In genomic region chr1:72038518-72038917, GRCm38 (mm10) we compare ENCODE assay signal across 14 mouse cellular contexts.
A peak's percentile ranks its signal among the peaks of the same experiment; 100 is the strongest.
DNase-seq lines count a peak whose midpoint lies in the region; ATAC-seq and TF ChIP-seq lines count a peak whose summit lies in the region.
"Had no signal": no experiment of that assay in that cellular context is flagged by ENCODE, and none has a peak within 500 bp of the region (broad histone marks: within the 10 kb centered on the region; RNA-seq: fewer than 3 reads in every experiment).

No protein-coding gene starts in this region.

- no peaks in the 10 kb centered on the region for H3K9me3 ChIP-seq in stomach, embryonic 15.5 days
- no peaks in the 10 kb centered on the region for H3K9me3 ChIP-seq in stomach, postnatal 0 days (ENCODE audit: control insufficient read depth, low read length)
- H3K9me3 ChIP-seq in embryonic facial prominence, embryonic 11.5 days (replicated peaks; ENCODE audit: control insufficient read depth, low read length): no peaks in the 10 kb centered on the region
- no peaks in the 10 kb centered on the region for H3K9me3 ChIP-seq in forebrain, embryonic 12.5 days
- H3K9me3 ChIP-seq in limb, embryonic 13.5 days: no peaks in the 10 kb centered on the region
- H3K9me3 ChIP-seq: heart, embryonic 10.5 days had no signal

- DNase-seq in stomach, postnatal 0 days (ENCODE audit: low spot score): no peak
- DNase-seq in embryonic facial prominence, embryonic 11.5 days (ENCODE audit: low spot score): peak; percentile 45
- DNase-seq in spleen, adult 18-20 months: no peak
- DNase-seq in left cerebral cortex, postnatal 10 days (ENCODE audit: extremely low spot score in 1 of 2, low spot score in 2 of 2): no peak
- no peak for DNase-seq in c-Kit-positive CD71-positive TER-119-positive erythroid progenitor cells, embryonic 14.5 days (ENCODE audit: low spot score)
- DNase-seq: cerebellum, adult 11-12 months; heart, postnatal 4 days; kidney, postnatal 36 days; thymus, postnatal 36 days had no signal

- H3K9ac ChIP-seq in stomach, embryonic 15.5 days: no peak overlapping the region
- no peak overlapping the region for H3K9ac ChIP-seq in stomach, postnatal 0 days (ENCODE audit: low read length)
- no peak overlapping the region for H3K9ac ChIP-seq in embryonic facial prominence, embryonic 11.5 days (replicated peaks; ENCODE audit: low read length)
- no peak overlapping the region for H3K9ac ChIP-seq in forebrain, embryonic 12.5 days
- H3K9ac ChIP-seq in limb, embryonic 13.5 days: no peak overlapping the region

- H3K36me3 ChIP-seq in stomach, embryonic 15.5 days: no peaks in the 10 kb centered on the region
- no peaks in the 10 kb centered on the region for H3K36me3 ChIP-seq in stomach, postnatal 0 days (ENCODE audit: control insufficient read depth, insufficient read depth, low read length)
- H3K36me3 ChIP-seq in embryonic facial prominence, embryonic 11.5 days (replicated peaks; ENCODE audit: control insufficient read depth, insufficient read depth, low read depth, low read length): no peaks in the 10 kb centered on the region
- H3K36me3 ChIP-seq in forebrain, embryonic 12.5 days (replicated peaks): no peaks in the 10 kb centered on the region
- H3K36me3 ChIP-seq in limb, embryonic 13.5 days: no peaks in the 10 kb centered on the region
- H3K36me3 ChIP-seq: heart, embryonic 10.5 days had no signal

- no peak overlapping the region for H3K4me3 ChIP-seq in stomach, embryonic 15.5 days (replicated peaks)
- no peak overlapping the region for H3K4me3 ChIP-seq in stomach, postnatal 0 days (ENCODE audit: low read depth, low read length)
- no peak overlapping the region for H3K4me3 ChIP-seq in embryonic facial prominence, embryonic 11.5 days (ENCODE audit: low read depth, low read length)
- H3K4me3 ChIP-seq in forebrain, embryonic 12.5 days (replicated peaks): no peak overlapping the region
- no peak overlapping the region for H3K4me3 ChIP-seq in limb, embryonic 13.5 days
- H3K4me3 ChIP-seq: heart, embryonic 10.5 days had no signal

- no peak overlapping the region for H3K27ac ChIP-seq in stomach, embryonic 15.5 days
- no peak overlapping the region for H3K27ac ChIP-seq in stomach, postnatal 0 days (replicated peaks)
- no peak overlapping the region; the same call in 1 of the 2 replicates for H3K27ac ChIP-seq in embryonic facial prominence, embryonic 11.5 days (replicated peaks; ENCODE audit: low read depth, low read length)
- H3K27ac ChIP-seq in forebrain, embryonic 12.5 days: no peak overlapping the region
- 0 out of 2 replicates have a peak overlapping the region, but pooled peaks have one; percentile 28 for H3K27ac ChIP-seq in limb, embryonic 13.5 days
- H3K27ac ChIP-seq: heart, embryonic 10.5 days had no signal

- H3K27me3 ChIP-seq in stomach, embryonic 15.5 days (replicated peaks): no peaks in the 10 kb centered on the region
- H3K27me3 ChIP-seq in stomach, postnatal 0 days (ENCODE audit: control insufficient read depth, insufficient read depth, low read length): no peaks in the 10 kb centered on the region
- no peaks in the 10 kb centered on the region for H3K27me3 ChIP-seq in embryonic facial prominence, embryonic 11.5 days (ENCODE audit: control insufficient read depth, insufficient read depth, low read length)
- no peaks in the 10 kb centered on the region for H3K27me3 ChIP-seq in forebrain, embryonic 12.5 days
- no peaks in the 10 kb centered on the region for H3K27me3 ChIP-seq in limb, embryonic 13.5 days

- intact Hi-C loops in left cerebral cortex, postnatal 10 days (cut with DNase I): no loop called here

- no peak for TF ChIP-seq CTCF in stomach, postnatal 0 days (IDR thresholded peaks at IDR 0.05; ENCODE audit: low read depth)

- 0 out of 2 replicates have a peak overlapping the region, but pooled peaks have one; percentile 13 for H3K4me2 ChIP-seq in stomach, embryonic 15.5 days
- no peak overlapping the region for H3K4me2 ChIP-seq in stomach, postnatal 0 days (replicated peaks; ENCODE audit: low read depth)
- no peak overlapping the region; the same call in 1 of the 2 replicates for H3K4me2 ChIP-seq in embryonic facial prominence, embryonic 11.5 days (ENCODE audit: low read depth, low read length)
- H3K4me2 ChIP-seq in forebrain, embryonic 12.5 days: peak overlapping the region; percentile 26
- peak overlapping the region; percentile 37 for H3K4me2 ChIP-seq in limb, embryonic 13.5 days (replicated peaks)

- no peaks in the 10 kb centered on the region for H3K4me1 ChIP-seq in stomach, embryonic 15.5 days
- H3K4me1 ChIP-seq in stomach, postnatal 0 days (replicated peaks; ENCODE audit: control insufficient read depth, insufficient read depth): no peaks in the 10 kb centered on the region
- H3K4me1 ChIP-seq in embryonic facial prominence, embryonic 11.5 days (ENCODE audit: control insufficient read depth, insufficient read depth, low read length): no peaks in the 10 kb centered on the region
- peaks cover 7% of the 10 kb centered on the region; the same call in 1 of the 2 replicates for H3K4me1 ChIP-seq in forebrain, embryonic 12.5 days
- H3K4me1 ChIP-seq in limb, embryonic 13.5 days: peaks cover 10% of the 10 kb centered on the region

- TF ChIP-seq EP300 in stomach, postnatal 0 days (optimal IDR thresholded peaks at IDR 0.05): no peak

- 48% methylated on average over 9 of the region's 9 CpGs for WGBS in stomach, embryonic 15.5 days
- 59% methylated on average over 9 of the region's 9 CpGs for WGBS in stomach, postnatal 0 days
- 46% methylated on average over 9 of the region's 9 CpGs for WGBS in embryonic facial prominence, embryonic 11.5 days
- WGBS in forebrain, embryonic 12.5 days: 45% methylated on average over 9 of the region's 9 CpGs
- 45% methylated on average over 9 of the region's 9 CpGs for WGBS in limb, embryonic 13.5 days

- ATAC-seq in stomach, embryonic 15.5 days (ENCODE audit: insufficient read depth, low FRiP score, low read depth): no peak
- no peak for ATAC-seq in stomach, postnatal 0 days (ENCODE audit: low FRiP score, low TSS enrichment)
- ATAC-seq in embryonic facial prominence, embryonic 11.5 days (replicated peaks; ENCODE audit: insufficient number of reproducible peaks, low FRiP score, low TSS enrichment, low read depth): no peak
- no peak for ATAC-seq in forebrain, embryonic 12.5 days (ENCODE audit: low FRiP score)
- ATAC-seq in limb, embryonic 13.5 days (ENCODE audit: low FRiP score, low read depth): peak; percentile 69; the same call in 1 of the 2 replicates
- ATAC-seq: CD4-positive, CD25-positive, alpha-beta regulatory T cell, adult 4 months had no signal

Comparison
In these comparisons a context has a peak if more than half of its experiments do, and no peak if none do; other contexts are left out.
1. H3K4me2 ChIP-seq: peak in stomach, embryonic 15.5 days (single experiment), forebrain, embryonic 12.5 days (single experiment) and limb, embryonic 13.5 days (single experiment); none in stomach, postnatal 0 days (single experiment) and embryonic facial prominence, embryonic 11.5 days (single experiment).